Mouse (Mus musculus): ENCODE measurements around the gene Lck. TPM values are rescaled to one million over a fixed set of nuclear protein-coding genes. Genes with fewer than 3 reads are reported as not detected.
A peak's percentile ranks its signal among the peaks of the same experiment; 100 is the strongest.

Gene Lck
- total RNA-seq (2021) = 1 to 10 TPM; 2.1 to 3.9 TPM

DNA sequence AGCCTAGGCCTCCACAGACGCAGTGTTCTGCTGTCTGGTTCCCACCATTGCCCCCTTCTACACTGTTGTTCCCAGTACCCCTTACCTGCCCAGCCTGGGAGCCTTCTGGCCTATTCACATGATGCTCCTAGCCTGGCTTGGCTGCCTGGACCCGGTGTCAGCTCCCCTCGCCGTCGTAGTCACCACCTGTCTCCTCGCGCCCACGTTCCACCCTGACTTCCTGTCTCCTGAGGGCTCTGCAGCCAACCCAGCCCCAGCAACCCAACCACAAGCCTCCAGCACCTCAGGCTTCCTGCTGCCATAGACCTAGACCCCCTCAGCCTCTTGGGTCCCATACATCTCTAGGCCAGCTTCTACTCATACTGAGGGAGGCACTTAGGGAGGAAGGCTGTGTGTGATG is at the start of gene Lck:
Gene Lck, minus strand, starts transcription at position 212 of the 400 bp plus-strand sequence.
- intact Hi-C loops (cut with DNase I) = no loop called here
- no peak for DNase-seq

DNA sequence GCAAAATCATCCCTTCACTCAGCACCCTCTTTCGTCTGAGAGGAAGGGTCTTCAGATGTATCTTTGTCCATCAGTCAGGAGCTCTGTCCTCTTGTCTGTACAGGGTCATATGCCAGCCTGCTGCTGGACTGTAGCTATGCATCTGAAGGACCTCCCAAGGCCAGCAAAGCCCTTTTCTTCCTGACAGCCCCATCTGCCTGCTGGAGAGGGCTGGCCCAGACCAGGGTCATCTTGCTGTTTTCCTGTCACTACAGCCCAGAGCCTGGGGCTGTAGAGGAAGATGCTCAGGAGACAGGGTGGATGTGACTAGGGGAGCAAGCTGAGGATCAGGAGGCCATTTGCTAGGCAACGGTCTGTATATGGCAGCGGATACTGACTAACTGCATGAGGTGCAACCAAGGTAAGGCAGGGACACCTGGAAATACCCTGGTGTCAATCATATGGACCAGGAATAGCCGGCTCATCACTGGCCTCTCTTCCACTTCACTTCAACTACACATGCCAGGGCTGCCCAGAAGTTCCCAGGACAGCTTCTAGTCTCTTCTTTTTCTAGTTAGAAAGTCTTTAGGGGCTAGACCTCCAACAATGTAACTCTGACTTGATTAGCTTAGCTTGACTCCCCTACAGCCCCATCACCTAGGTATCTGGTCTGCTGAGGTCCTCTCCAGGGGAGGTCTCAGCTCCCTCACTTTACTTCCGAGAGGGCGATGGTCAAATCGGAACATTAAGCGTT is 49.5 kb upstream of the Lck start:
- intact Hi-C loops (cut with DNase I) = no loop called here
- DNase-seq = no peak

DNA sequence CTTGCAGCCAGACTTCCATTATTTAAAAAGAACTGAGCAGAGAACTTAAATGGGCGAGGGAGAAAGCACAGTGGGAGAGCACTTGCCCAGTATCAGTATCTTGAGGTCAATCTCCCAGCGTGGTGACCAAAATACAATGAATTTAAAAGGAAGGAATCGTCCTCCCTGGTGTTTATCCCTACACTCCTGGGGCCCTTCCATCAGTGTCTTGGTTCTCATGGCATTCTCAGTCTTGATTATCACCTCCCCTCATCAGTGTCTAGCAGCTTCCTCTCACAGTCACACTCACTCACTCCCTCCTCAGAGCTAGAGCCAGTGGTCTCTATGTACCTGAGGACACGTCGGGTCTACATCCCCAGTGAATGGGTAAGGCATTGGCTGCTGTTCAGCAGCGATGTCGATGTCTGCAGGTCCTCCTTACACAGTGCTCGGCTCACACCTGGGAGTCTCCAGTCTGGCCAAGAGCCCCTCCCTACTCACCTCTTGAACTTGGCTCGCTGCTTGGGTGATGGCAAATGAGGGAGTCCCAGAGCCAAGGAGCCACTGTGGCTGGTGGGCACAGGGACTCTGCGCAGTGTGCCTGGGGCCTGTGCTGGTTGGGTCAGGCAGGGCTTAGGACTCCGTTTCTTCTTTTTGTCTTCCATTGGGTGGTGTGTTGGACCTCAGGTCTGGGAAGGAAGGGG is 48.8 kb upstream of the Lck start:
- no peak for DNase-seq
- intact Hi-C loops (cut with DNase I) = no loop called here

GRCm38 (mm10) chr4:129621283-129621841 is 47.9 kb upstream of the Lck start:
- intact Hi-C loops (cut with DNase I) = no loop called here
- peak; percentile 60 to 62 for DNase-seq

- no peak for DNase-seq
- intact Hi-C loops (cut with DNase I) = no loop called here
These were observed 47.2 kb upstream of the Lck start for GRCm38 (mm10) chr4:129620419-129621282.

- intact Hi-C loops (cut with DNase I) = no loop called here
- DNase-seq = peak; percentile 97 to 98
These were observed 45.6 kb upstream of the Lck start, which contains the start of gene Iqcc for GRCm38 (mm10) chr4:129618786-129619691. Iqcc (minus strand) TSS chr4:129619099.

GRCm38 (mm10) chr4:129618031-129618430 is 44.6 kb upstream of the Lck start:
- DNase-seq = no peak
- intact Hi-C loops (cut with DNase I) = no loop called here

DNA sequence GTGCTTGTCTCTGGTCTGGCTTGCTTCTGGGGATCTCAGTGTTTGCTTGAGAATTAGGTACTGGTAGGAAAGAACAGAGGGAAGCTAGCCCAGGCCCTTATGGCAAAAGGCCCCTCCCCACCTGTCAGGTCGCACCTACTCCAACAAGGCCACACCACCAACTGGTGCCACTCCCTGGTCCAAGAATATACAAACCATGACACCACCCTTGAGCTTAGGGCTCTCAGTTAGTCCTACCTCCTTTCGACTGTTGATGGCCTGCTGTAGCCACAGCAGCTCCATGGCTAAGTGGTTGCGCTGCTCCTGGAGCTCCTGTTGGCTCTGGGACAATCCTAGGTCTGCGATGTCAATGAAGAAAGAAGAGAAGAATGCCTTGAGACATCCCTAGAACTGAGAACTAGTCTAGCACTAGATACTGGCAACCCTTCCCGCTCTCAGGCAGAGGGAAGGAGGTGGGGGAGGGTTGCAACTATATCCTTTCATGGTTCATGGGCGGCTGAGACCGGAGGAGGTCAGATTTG is 43.7 kb upstream of the Lck start:
- no peak for DNase-seq
- intact Hi-C loops (cut with DNase I) = no loop called here

GRCm38 (mm10) chr4:129616631-129617030 is 43.2 kb upstream of the Lck start:
- intact Hi-C loops (cut with DNase I) = no loop called here

GRCm38 (mm10) chr4:129615801-129616290 is 42.4 kb upstream of the Lck start:
- intact Hi-C loops (cut with DNase I) = no loop called here
- DNase-seq = no peak

More at GRCm38 (mm10) chr4:129616631-129617030, 43.2 kb upstream of the Lck start:
- no peak for DNase-seq

DNA sequence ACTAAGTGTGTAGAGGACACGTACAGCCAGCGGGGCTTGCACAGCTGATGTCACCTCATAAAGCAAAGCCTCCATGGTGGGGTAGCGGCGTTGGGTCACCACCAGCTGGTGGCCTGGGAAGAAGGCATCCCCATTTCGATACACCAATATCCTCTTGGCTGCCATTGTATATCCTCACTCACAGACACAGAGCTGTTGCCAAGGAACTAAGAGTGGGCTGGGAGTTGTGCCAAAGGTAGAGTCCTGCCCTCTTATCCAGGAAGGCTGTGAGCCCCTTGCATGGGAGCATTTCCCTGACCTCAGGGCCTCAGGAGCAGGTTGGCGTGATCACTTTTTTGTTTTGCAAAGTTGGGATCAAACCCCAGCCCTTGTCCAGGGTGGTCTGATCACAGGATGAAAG is 40.7 kb upstream of the Lck start, which contains the start of gene Dcdc2b:
Gene Dcdc2b, minus strand, starts transcription at position 165 of the 400 bp plus-strand sequence.
- intact Hi-C loops (cut with DNase I) = no loop called here

DNA sequence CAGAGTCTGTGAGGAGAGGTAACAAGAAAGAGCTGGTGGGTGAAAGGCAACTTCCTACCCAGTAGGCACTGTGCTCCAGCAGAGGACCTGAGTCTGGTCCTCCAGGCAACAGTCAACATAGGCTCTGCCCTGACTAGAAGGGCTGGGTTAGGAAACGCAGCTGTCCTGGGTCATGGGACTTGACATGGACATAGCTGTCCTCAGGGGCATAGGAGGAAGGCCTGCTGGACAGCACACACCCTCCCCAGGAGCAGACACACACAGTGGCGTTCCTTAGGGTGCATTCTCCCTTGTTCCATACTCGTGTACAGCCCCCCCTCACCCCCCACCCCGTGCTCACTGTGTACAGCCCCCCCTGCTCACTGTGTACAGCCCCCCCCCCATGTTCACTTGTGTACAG is 37.0 kb upstream of the Lck start:
- DNase-seq = no peak
- intact Hi-C loops (cut with DNase I) = no loop called here

More for the DNA sequence above, 40.7 kb upstream of the Lck start, which contains the start of gene Dcdc2b:
- DNase-seq = peak; percentile 69 to 79

GRCm38 (mm10) chr4:129610026-129610425 is 36.6 kb upstream of the Lck start:
- intact Hi-C loops (cut with DNase I) = no loop called here
- no peak for DNase-seq

GRCm38 (mm10) chr4:129609139-129609631 is 35.7 kb upstream of the Lck start:
- DNase-seq = no peak
- intact Hi-C loops (cut with DNase I) = loop anchor here (2.0 to 10.0 kb wide), 2 partner anchors 60 to 114 kb away; partner anchors contain the start of genes Fam229a and Tssk3

DNA sequence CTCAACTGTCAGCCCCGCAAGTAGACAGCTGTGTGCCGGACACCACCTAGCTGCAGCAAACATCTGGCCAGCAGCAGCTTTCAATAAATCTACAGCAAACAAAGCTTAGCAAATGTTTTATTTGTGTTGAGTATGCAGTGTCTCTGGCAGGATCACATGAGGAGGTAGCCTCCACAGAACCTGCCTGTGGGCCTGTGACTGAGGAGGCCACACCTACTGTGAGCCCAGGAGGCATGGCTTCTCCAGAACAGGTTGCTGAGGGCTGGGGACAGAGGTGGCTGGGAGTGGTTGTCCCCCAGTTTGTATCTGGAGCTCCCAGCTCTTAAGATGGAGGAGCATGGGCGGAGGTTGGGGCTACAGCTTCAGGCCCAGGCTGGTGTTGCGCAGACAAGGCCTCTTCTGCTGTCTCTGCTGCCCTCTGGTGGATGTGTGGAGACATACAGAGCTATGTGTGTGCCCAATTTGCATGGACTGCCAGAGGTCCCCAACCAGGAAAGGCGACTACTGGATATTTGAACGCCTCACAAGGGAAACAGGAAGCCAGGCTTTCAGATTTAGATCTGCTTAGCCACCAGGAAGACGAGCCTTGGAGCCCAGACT is 35.1 kb upstream of the Lck start:
- intact Hi-C loops (cut with DNase I) = loop anchor here (1.0 to 10.0 kb wide), 3 partner anchors 23 to 114 kb away; partner anchors contain the start of genes Fam229a and Tssk3
- peak; percentile 87 to 92 for DNase-seq

DNA sequence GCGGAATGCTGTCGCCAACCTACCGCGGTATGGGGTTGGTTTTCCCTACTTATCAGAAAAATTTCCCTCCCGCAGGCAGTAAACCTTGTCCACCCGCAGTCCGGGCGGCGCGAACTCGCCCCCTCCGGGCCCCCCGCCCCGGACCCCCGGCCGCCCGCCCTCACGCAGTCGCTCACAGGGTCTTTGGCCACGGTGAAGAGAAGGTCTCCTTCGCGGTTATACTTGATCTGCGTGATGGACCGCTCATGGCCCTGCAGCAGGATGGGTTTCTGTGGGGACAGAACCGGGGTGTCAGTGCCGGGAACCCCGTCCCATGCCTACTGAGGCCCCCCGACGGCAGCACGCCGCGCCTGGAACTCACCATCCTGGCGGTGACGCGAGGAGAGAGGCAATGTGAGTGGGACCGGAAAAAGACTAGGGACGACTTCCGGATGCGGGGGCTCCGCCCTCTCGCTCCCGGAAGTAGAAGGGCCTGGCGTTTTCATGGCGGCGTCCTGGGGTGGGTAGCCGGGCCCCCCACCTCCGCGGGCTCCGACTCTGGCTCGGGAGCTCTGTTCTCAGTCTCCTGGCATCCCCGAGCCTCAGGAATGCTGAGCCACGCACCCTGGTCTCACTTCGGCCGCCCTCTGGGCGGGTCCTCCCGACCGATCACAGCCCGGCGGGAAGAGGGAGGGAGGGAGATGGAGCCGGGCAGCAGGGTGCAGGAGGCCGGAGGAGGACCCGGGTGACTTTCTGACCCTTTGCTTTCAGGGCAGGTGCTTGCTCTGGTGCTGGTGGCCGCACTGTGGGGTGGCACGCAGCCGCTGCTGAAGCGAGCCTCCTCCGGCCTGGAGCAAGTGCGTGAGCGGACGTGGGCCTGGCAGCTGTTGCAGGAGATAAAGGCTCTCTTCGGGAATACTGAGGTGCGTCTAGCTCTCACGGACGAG is 27.1 kb upstream of the Lck start, which contains the start of the genes Eif3i and Tmem234:
Gene Eif3i, minus strand, starts transcription at position 416 of the 926 bp plus-strand sequence.
Gene Tmem234, plus strand, starts transcription at position 436 of the 926 bp plus-strand sequence.
- DNase-seq = peak; percentile 89 to 91
- intact Hi-C loops (cut with DNase I) = loop anchor here (10.0 kb wide), 1 partner anchor 106 kb away; the partner anchor contains the start of genes Fam229a and Tssk3

GRCm38 (mm10) chr4:129588865-129589264 is 15.4 kb upstream of the Lck start:
- intact Hi-C loops (cut with DNase I) = no loop called here
- DNase-seq = no peak
